Mouse (Mus musculus) brain, embryonic 14.5 days (tissue): ENCODE results near the gene Spock2.

ENCODE experiments used
- CTCF ChIP-seq: fragments of 200-500 bp; IDR thresholded peaks from 2 replicates; pipeline ENCODE4 v1.5.1; 2012; ENCODE audit warnings: inconsistent platforms, mild to moderate bottlenecking, moderate library complexity, borderline replicate concordance; ENCODE audit not compliant: insufficient read depth, insufficient read length; ENCODE audit errors: extremely low read depth
- POLR2A ChIP-seq: fragments of 200-500 bp; IDR thresholded peaks from 2 replicates; pipeline ENCODE4 v1.6.1; 2012; ENCODE audit warnings: mild to moderate bottlenecking, inconsistent platforms, borderline replicate concordance; ENCODE audit not compliant: poor library complexity, insufficient read depth, insufficient read length, severe bottlenecking; ENCODE audit errors: extremely low read depth

GRCm38 (mm10) chr10:60168960-60169359, 62.9 kb downstream of the Spock2 start:
- TF ChIP-seq CTCF (no peak), POLR2A (no peak)
